Mouse (Mus musculus) monocyte, adult 59 days (primary cell): Measurements from ENCODE around the gene Nmt2. TPM values are rescaled to one million over a fixed set of nuclear protein-coding genes. Genes with fewer than 3 reads are reported as not detected.

Source experiments
- total RNA-seq, 2 experiments: library from RNA; stranded (reverse); gene quantifications; one replicate each; pipeline ENCODE4 v1.2.4; 2023

Nmt2 gene
- 10 to 100 TPM; 13.8 to 15.4 TPM for total RNA-seq

GRCm38 (mm10) chr2:3283602-3284472, at the start of gene Nmt2:
Gene Nmt2 (plus strand): TSS chr2:3284212.

GRCm38 (mm10) chr2:3332484-3333242, 48.7 kb downstream of the Nmt2 start, which contains the start of gene Rpp38:
Gene Rpp38 (minus strand): TSS chr2:3332643.

GRCm38 (mm10) chr2:3335611-3336301, 51.7 kb downstream of the Nmt2 start, which contains the start of gene Acbd7:
Gene Acbd7 (plus strand): TSS chr2:3336168.

Other genes starting within 250 kb of the Nmt2 start
- gene Fam171a1, start 170.0 kb upstream of the Nmt2 start, total RNA-seq = under 1 TPM; 0.55 to 0.61 TPM
- gene Rpp38, start 48.4 kb downstream of the Nmt2 start, total RNA-seq = 1 to 10 TPM; 1.9 to 2.9 TPM
- not detected for gene Acbd7, start 52.0 kb downstream of the Nmt2 start, total RNA-seq
- not detected for gene Olah, start 113.0 kb downstream of the Nmt2 start, total RNA-seq
- gene Meig1, start 138.4 kb downstream of the Nmt2 start, total RNA-seq = 1 to 10 TPM; 1.0 to 2.3 TPM
- gene Dclre1c, start 139.9 kb downstream of the Nmt2 start, total RNA-seq = 10 to 100 TPM; 75.0 to 86.9 TPM
- under 1 TPM; 0.31 to 0.43 TPM for gene Suv39h2, start 190.8 kb downstream of the Nmt2 start, total RNA-seq
- 1 to 10 TPM; 7.7 to 8.4 TPM for gene Gm45902, start 228.6 kb downstream of the Nmt2 start, total RNA-seq
- gene Hspa14, start 228.6 kb downstream of the Nmt2 start, total RNA-seq = 10 to 100 TPM; 52.7 to 58.1 TPM
- under 1 TPM; 0.26 to 0.27 TPM for gene Cdnf, start 228.8 kb downstream of the Nmt2 start, total RNA-seq